Mouse (Mus musculus) midbrain, embryonic 14.5 days (tissue): ENCODE results near the gene B4galnt2. TPM values are rescaled to one million over a fixed set of nuclear protein-coding genes. Genes with fewer than 3 reads are reported as not detected.

ENCODE experiments used
- ATAC-seq: fragments of 200-750 bp; cut with Nextera tagmentation; 2 replicates; pipeline ENCODE4 v1.8.0; 2017; ENCODE audit warnings: moderate number of reproducible peaks, moderate library complexity; ENCODE audit not compliant: low FRiP score, low TSS enrichment
- DNase-seq: peaks from one replicate; pipeline ENCODE4 v3.0.0-alpha.2; 2015
- H3K27ac ChIP-seq: fragments of 300-500 bp; sonication (generic); replicated peaks from 2 replicates; pipeline ENCODE4 v1.5.1; 2014; ENCODE audit warnings: mild to moderate bottlenecking, low read depth, low read length, moderate library complexity
- H3K27me3 ChIP-seq: fragments of 300-500 bp; sonication (generic); 2 replicates; pipeline ENCODE4 v1.6.1; 2014; ENCODE audit warnings: low read length, control low read depth, mixed read lengths; ENCODE audit not compliant: control insufficient read depth, insufficient read depth
- H3K36me3 ChIP-seq: fragments of 300-500 bp; sonication (generic); 2 replicates; pipeline ENCODE4 v1.6.1; 2014; ENCODE audit warnings: low read length, control low read depth; ENCODE audit not compliant: control insufficient read depth, insufficient read depth
- H3K4me1 ChIP-seq: fragments of 300-500 bp; sonication (generic); 2 replicates; pipeline ENCODE4 v1.6.1; 2014; ENCODE audit warnings: mild to moderate bottlenecking, antibody characterized with exemption, low read length, control low read depth; ENCODE audit not compliant: control insufficient read depth, insufficient read depth
- H3K4me2 ChIP-seq: fragments of 300-500 bp; sonication (generic); 2 replicates; pipeline ENCODE4 v1.6.1; 2014; ENCODE audit warnings: mild to moderate bottlenecking, low read length, moderate library complexity
- H3K4me3 ChIP-seq: fragments of 300-500 bp; sonication (generic); replicated peaks from 2 replicates; pipeline ENCODE4 v1.5.1; 2014; ENCODE audit warnings: low read depth, low read length
- H3K9ac ChIP-seq: fragments of 300-500 bp; sonication (generic); replicated peaks from 2 replicates; pipeline ENCODE4 v1.6.1; 2014; ENCODE audit warnings: mild to moderate bottlenecking, low read length, moderate library complexity
- H3K9me3 ChIP-seq: fragments of 300-500 bp; sonication (generic); 2 replicates; pipeline ENCODE4 v1.6.1; 2016; ENCODE audit warnings: low read length, control low read depth, mixed read lengths; ENCODE audit not compliant: control insufficient read depth
- WGBS: fragments of 180-500 bp; shearing (Covaris S2); extraction: QIAGEN DNeasy Blood & Tissue Kit; methylation state at CpG from one replicate; pipeline ENCODE4 v1.1.7; 2014; 5-methylcytosine and 5-hydroxymethylcytosine counted together
- polyA plus RNA-seq: library from polyadenylated mRNA; unstranded; fragments of >200 nt; fragmentation: Nextera tagmentation; extraction: Ambion mirVana; gene quantifications from 2 replicates; pipeline ENCODE4 v1.2.1, GENCODE M21; 2014

The B4galnt2 gene
- polyA plus RNA-seq, 1 experiment from 2014 or later = not detected

DNA sequence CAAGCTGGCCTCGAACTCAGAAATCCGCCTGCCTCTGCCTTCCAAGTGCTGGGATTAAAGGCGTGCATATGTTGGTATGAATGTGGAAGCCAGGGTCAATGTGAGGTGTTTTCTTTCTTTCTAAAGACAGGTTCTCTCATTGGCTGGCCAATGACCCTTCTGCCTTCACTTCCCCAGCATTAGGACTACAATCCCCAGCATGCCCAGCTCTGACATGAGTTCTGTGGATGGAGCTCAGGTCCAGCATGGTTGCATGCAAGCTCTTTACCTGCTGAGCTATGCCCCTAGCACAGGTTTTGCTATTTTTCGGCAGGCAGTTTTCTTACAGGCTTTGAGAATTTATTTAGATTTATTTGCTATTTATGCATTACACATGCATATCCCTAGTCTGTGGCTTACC, 57.4 kb downstream of the B4galnt2 start:
- Histone ChIP-seq H3K27ac (peak overlapping the region; percentile 3; the same call in 1 of the 2 replicates), H3K9ac (no peak overlapping the region), H3K4me1 (peaks cover 6% of the 10 kb centered on the region; the same call in 1 of the 2 replicates), H3K9me3 (no peaks in the 10 kb centered on the region), H3K4me3 (no peak overlapping the region), H3K27me3 (no peaks in the 10 kb centered on the region), H3K4me2 (peak overlapping the region; percentile 70), H3K36me3 (no peaks in the 10 kb centered on the region)
- no peak for ATAC-seq
- DNase-seq = peak; percentile 49
- 78% methylated on average over 4 of the region's 4 CpGs for WGBS

DNA sequence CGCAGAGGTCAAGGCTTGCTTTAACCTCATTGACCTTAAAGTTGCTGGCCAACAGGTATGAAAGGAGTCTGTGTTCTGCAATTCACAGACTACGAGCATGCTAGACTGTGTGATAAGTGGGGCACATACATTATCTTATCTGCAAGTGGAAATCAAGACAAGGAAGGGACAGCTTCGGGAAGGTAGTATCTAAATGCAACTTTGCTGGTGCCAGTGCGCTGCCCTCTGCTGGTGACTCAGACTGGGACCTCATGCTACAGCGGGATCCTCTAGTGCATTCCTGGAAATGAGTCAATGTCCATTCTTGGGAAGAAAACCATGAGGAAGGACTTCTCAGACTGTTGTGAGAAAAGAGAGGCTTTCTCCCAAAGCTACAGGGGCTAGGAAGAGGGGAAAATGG, 61.0 kb downstream of the B4galnt2 start:
- 68% methylated on average over 5 of the region's 5 CpGs for WGBS
- DNase-seq (no peak), ATAC-seq (no peak)
- Histone ChIP-seq H3K36me3 (no peaks in the 10 kb centered on the region), H3K4me1 (no peaks in the 10 kb centered on the region; the same call in 1 of the 2 replicates), H3K27me3 (no peaks in the 10 kb centered on the region), H3K27ac (no peak overlapping the region), H3K4me3 (no peak overlapping the region), H3K4me2 (no peak overlapping the region), H3K9ac (no peak overlapping the region), H3K9me3 (no peaks in the 10 kb centered on the region)

DNA sequence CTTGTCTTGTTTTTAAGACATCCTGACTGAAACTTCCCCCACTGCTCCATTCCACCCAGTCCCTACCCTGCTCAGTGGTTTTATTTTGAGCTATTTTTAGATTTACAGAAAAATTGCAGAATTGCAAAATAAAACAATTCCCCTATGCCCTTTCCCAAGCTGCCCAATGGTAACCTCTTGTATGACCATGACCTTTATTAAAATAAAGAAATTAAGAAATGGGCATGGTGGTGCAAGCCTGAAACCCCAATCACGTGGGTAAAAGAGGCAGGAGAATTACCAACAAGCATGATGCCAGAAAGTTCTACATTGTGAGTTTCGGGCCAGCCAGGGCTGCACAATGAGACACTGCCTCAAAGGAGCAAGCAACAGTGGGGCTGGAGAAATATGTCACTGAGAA, 63.8 kb downstream of the B4galnt2 start:
- Histone ChIP-seq H3K9me3 (no peaks in the 10 kb centered on the region), H3K4me3 (no peak overlapping the region), H3K27ac (no peak overlapping the region), H3K4me2 (no peak overlapping the region), H3K4me1 (no peaks in the 10 kb centered on the region), H3K36me3 (no peaks in the 10 kb centered on the region), H3K27me3 (no peaks in the 10 kb centered on the region), H3K9ac (no peak overlapping the region)
- DNase-seq (no peak), ATAC-seq (no peak)
- 76% methylated on average over 2 of the region's 2 CpGs for WGBS

DNA sequence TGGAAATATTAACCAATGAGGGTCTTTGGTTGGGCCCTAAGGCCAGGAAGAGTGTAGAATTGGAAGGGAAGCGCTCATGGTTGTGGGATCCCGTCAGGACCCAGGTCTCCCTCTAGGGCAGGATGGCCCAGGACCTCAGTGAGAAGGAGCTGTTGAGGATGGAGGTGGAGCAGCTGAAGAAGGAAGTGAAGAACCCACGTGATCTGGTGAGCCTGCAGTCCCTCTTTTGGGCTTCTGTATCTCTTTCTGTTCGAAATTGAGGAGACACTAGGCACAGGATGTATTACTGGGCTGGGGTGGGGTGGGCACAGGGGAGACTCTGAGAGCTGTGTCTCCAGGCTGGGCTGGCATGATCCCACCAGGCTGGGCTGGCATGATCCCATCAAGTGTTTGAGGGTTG, 69.8 kb downstream of the B4galnt2 start:
- Histone ChIP-seq H3K27ac (no peak overlapping the region), H3K9me3 (no peaks in the 10 kb centered on the region), H3K27me3 (no peaks in the 10 kb centered on the region), H3K4me2 (no peak overlapping the region), H3K9ac (no peak overlapping the region), H3K4me1 (0 out of 2 replicates have a peak, but pooled peaks cover 4% of the 10 kb centered on the region), H3K36me3 (no peaks in the 10 kb centered on the region), H3K4me3 (no peak overlapping the region)
- no peak for DNase-seq
- no peak for ATAC-seq
- WGBS = 70% methylated on average over 4 of the region's 4 CpGs

DNA sequence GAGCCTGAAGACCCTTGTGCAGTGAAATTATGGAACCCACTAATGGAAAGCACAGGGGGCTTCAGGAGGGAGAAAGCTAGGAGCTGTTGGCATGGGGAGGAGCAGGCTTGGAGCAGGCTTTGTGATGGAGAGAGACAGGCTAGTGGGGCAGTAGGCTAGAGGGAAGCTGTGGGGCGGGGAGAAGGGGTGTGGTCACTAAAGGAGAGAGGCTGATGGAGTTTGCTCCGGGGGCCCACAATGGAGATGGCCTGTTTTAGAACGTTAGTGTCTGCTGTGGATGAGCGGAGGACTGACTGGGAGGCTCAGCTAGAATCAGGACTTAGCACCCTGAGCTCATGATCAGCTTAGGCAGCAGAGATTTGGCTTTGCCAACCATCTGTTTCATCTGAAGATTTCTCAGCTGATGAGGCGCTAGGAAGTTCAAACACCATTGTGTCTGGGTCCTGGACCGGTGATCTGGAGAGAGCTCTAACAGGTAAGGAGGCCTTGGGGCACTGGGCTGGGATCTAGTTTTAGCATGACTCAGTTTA, 71.2 kb downstream of the B4galnt2 start:
- no peak for DNase-seq
- Histone ChIP-seq H3K27me3 (no peaks in the 10 kb centered on the region), H3K4me1 (0 out of 2 replicates have a peak, but pooled peaks cover 4% of the 10 kb centered on the region), H3K27ac (no peak overlapping the region), H3K36me3 (no peaks in the 10 kb centered on the region), H3K4me3 (no peak overlapping the region), H3K9ac (no peak overlapping the region), H3K9me3 (no peaks in the 10 kb centered on the region), H3K4me2 (no peak overlapping the region)
- no peak for ATAC-seq
- 63% methylated on average over 6 of the region's 6 CpGs for WGBS

DNA sequence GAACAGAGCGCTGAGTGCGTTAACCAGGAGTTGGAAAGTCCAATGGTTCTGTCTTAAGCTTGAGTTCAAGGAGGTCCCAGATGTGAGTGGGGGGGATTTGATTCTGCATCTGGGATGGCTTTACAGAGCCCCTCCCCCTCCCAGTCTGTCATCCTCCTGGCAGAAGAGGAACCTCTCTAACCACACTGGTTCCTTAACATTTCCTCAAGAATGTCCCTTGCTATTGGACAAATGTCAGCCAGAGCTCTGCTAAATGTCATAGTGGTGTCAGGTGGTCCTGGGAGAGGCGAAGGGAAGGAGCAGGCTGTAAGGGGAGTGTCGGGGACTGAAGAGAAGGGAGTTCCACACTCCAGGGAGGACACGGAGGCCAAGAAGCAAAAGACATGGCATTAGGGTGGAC, 71.7 kb downstream of the B4galnt2 start:
- no peak for DNase-seq
- H3K4me1 ChIP-seq = 0 out of 2 replicates have a peak, but pooled peaks cover 4% of the 10 kb centered on the region
- WGBS = 80% methylated on average over 5 of the region's 5 CpGs

DNA sequence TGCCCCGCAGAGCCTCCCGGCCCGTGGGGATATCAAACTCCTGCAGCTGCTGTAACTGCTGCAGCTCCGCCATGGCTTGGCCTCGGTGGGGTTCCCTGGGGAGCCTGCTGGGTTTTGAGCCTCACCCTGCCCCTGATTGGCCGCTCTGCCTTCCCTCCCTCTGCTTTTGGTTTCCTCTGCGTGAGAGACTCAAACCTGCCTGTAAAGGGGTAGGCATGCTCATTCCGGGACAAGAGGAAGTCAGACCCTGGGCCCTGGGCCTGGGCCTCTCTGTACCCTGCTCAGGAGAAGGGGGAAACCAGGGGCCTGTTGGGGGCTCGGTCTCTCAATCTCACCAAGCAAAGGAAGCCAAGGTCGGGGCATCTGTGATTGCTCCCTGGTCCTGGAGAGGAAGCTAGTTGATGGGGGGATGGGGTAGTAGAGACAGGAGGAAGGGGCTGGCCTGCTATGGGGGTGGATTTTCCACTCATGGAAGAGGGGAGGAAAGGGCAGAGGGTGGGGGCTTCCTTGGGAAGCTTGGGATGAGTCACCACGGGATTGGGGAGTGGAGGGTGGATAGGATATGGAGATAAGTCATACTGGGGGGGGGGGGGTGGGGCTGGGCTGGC, 72.5 kb downstream of the B4galnt2 start, which contains the start of gene Abi3:
Abi3 (minus strand) TSS at position 403 of the 608 bp plus-strand sequence.
- H3K4me1 ChIP-seq = 0 out of 2 replicates have a peak, but pooled peaks cover 4% of the 10 kb centered on the region
- no peak within 1 kb of the TSS for H3K4me2 ChIP-seq
- ATAC-seq (no peak), DNase-seq (peak; percentile 20)
- no peak within 1 kb of the TSS for H3K9ac ChIP-seq
- no peak within 1 kb of the TSS for H3K4me3 ChIP-seq
- 11% methylated on average over 11 of the region's 11 CpGs for WGBS
- H3K27ac ChIP-seq = no peak within 1 kb of the TSS
- no peaks in the 10 kb centered on the region for H3K9me3 ChIP-seq
- no peaks in the 10 kb centered on the region for H3K27me3 ChIP-seq
- H3K36me3 ChIP-seq = no peaks in the 10 kb centered on the region

More for the DNA sequence above, 71.7 kb downstream of the B4galnt2 start:
- Histone ChIP-seq H3K4me2 (no peak overlapping the region), H3K27me3 (no peaks in the 10 kb centered on the region), H3K36me3 (no peaks in the 10 kb centered on the region), H3K4me3 (no peak overlapping the region), H3K9me3 (no peaks in the 10 kb centered on the region), H3K9ac (no peak overlapping the region), H3K27ac (no peak overlapping the region)
- ATAC-seq = no peak

DNA sequence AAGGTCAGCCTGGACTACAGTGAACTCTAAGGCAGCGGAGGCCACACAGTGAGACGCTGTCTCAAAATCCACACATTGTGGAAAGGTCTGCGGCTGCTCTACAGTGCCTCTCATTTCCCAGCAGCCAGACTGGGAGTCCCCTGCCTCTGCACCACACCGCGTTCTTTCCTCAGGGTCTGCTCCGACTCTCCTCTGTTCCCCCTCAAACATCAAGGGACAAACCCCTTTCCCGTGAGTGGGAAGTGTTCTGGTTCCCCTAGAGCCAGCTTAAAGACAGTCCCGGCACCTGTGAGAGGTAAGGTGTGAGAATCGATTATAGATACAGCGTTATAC, 73.2 kb downstream of the B4galnt2 start:
- H3K9me3 ChIP-seq = no peaks in the 10 kb centered on the region
- no peak for ATAC-seq
- H3K27me3 ChIP-seq = no peaks in the 10 kb centered on the region
- H3K4me1 ChIP-seq = 0 out of 2 replicates have a peak, but pooled peaks cover 4% of the 10 kb centered on the region
- no peak overlapping the region for H3K4me2 ChIP-seq
- 67% methylated on average over 10 of the region's 10 CpGs for WGBS
- no peak for DNase-seq
- no peak overlapping the region for H3K4me3 ChIP-seq
- no peaks in the 10 kb centered on the region for H3K36me3 ChIP-seq
- no peak overlapping the region for H3K27ac ChIP-seq
- H3K9ac ChIP-seq = no peak overlapping the region
